Mouse (Mus musculus): Measurements from ENCODE around the gene P3h4. TPM values are rescaled to one million over a fixed set of nuclear protein-coding genes. Genes with fewer than 3 reads are reported as not detected.
A peak's percentile ranks its signal among the peaks of the same experiment; 100 is the strongest.

P3h4 gene
- polyA plus RNA-seq (2015; fragmentation: Nextera tagmentation; extraction: Ambion mirVana), result 17.0 and 17.2 TPM in 2 replicates

GRCm38 (mm10) chr11:100414021-100414913 lies at the start of gene P3h4:
Gene P3h4, minus strand, starts transcription at chr11:100414836.
- no peaks in the 10 kb centered on the region for H3K9me3 ChIP-seq (ENCODE audit: control insufficient read depth)
- peak within 1 kb of the TSS; percentile 50 for H3K9ac ChIP-seq (ENCODE audit: low read depth, low read length)
- 2% methylated on average over 90 of the region's 93 CpGs for WGBS
- peaks cover 4% of the 10 kb centered on the region; the same call in 1 of the 2 replicates for H3K36me3 ChIP-seq (ENCODE audit: control insufficient read depth, insufficient read depth)
- H3K4me1 ChIP-seq (replicated peaks; ENCODE audit: control insufficient read depth, insufficient read depth, low read length), result peaks cover 6% of the 10 kb centered on the region; the same call in 1 of the 2 replicates
- TF ChIP-seq CTCF (IDR thresholded peaks at IDR 0.05; ENCODE audit: low read depth), result peak; percentile 91
- H3K4me3 ChIP-seq (ENCODE audit: low read depth, low read length), result peak within 1 kb of the TSS; percentile 54
- H3K27me3 ChIP-seq (replicated peaks; ENCODE audit: control insufficient read depth, insufficient read depth, low read length), result no peaks in the 10 kb centered on the region
- ATAC-seq, result peak; percentile 78
- peak within 1 kb of the TSS; percentile 69 for H3K27ac ChIP-seq (ENCODE audit: low read depth, low read length)
- H3K4me2 ChIP-seq (replicated peaks; ENCODE audit: low read depth), result peak within 1 kb of the TSS; percentile 74

GRCm38 (mm10) chr11:100462699-100463098 lies 48.1 kb upstream of the P3h4 start:
- Histone ChIP-seq H3K36me3 (ENCODE audit: control insufficient read depth, insufficient read depth) (peaks cover 19% of the 10 kb centered on the region), H3K9ac (ENCODE audit: low read depth, low read length) (no peak overlapping the region), H3K4me2 (replicated peaks; ENCODE audit: low read depth) (no peak overlapping the region), H3K9me3 (ENCODE audit: control insufficient read depth) (no peaks in the 10 kb centered on the region), H3K4me1 (replicated peaks; ENCODE audit: control insufficient read depth, insufficient read depth, low read length) (no peaks in the 10 kb centered on the region), H3K4me3 (ENCODE audit: low read depth, low read length) (no peak overlapping the region), H3K27ac (ENCODE audit: low read depth, low read length) (no peak overlapping the region), H3K27me3 (replicated peaks; ENCODE audit: control insufficient read depth, insufficient read depth, low read length) (no peaks in the 10 kb centered on the region)
- TF ChIP-seq CTCF (IDR thresholded peaks at IDR 0.05; ENCODE audit: low read depth), result no peak
- no peak for ATAC-seq
- WGBS, result 90% methylated on average over 10 of the region's 10 CpGs

GRCm38 (mm10) chr11:100457711-100458110 lies 43.1 kb upstream of the P3h4 start:
- Histone ChIP-seq H3K4me2 (replicated peaks; ENCODE audit: low read depth) (no peak overlapping the region), H3K27ac (ENCODE audit: low read depth, low read length) (no peak overlapping the region), H3K27me3 (replicated peaks; ENCODE audit: control insufficient read depth, insufficient read depth, low read length) (no peaks in the 10 kb centered on the region), H3K4me1 (replicated peaks; ENCODE audit: control insufficient read depth, insufficient read depth, low read length) (no peaks in the 10 kb centered on the region), H3K9ac (ENCODE audit: low read depth, low read length) (no peak overlapping the region), H3K4me3 (ENCODE audit: low read depth, low read length) (no peak overlapping the region), H3K36me3 (ENCODE audit: control insufficient read depth, insufficient read depth) (peaks cover 12% of the 10 kb centered on the region; the same call in 1 of the 2 replicates), H3K9me3 (ENCODE audit: control insufficient read depth) (no peaks in the 10 kb centered on the region)
- TF ChIP-seq CTCF (IDR thresholded peaks at IDR 0.05; ENCODE audit: low read depth), result no peak
- no peak for ATAC-seq
- 51% methylated on average over 5 of the region's 5 CpGs for WGBS

- no peak for ATAC-seq
- no peaks in the 10 kb centered on the region for H3K4me1 ChIP-seq (replicated peaks; ENCODE audit: control insufficient read depth, insufficient read depth, low read length)
- no peak overlapping the region for H3K4me3 ChIP-seq (ENCODE audit: low read depth, low read length)
- no peaks in the 10 kb centered on the region for H3K9me3 ChIP-seq (ENCODE audit: control insufficient read depth)
- H3K27me3 ChIP-seq (replicated peaks; ENCODE audit: control insufficient read depth, insufficient read depth, low read length), result no peaks in the 10 kb centered on the region
- 51% methylated on average over 4 of the region's 4 CpGs for WGBS
- H3K4me2 ChIP-seq (replicated peaks; ENCODE audit: low read depth), result no peak overlapping the region
- no peak overlapping the region for H3K27ac ChIP-seq (ENCODE audit: low read depth, low read length)
- peaks cover 10% of the 10 kb centered on the region; the same call in 1 of the 2 replicates for H3K36me3 ChIP-seq (ENCODE audit: control insufficient read depth, insufficient read depth)
- no peak overlapping the region for H3K9ac ChIP-seq (ENCODE audit: low read depth, low read length)
- no peak for TF ChIP-seq CTCF (IDR thresholded peaks at IDR 0.05; ENCODE audit: low read depth)
Measured at GRCm38 (mm10) chr11:100457247-100457646, 42.6 kb upstream of the P3h4 start.

- H3K27me3 ChIP-seq (replicated peaks; ENCODE audit: control insufficient read depth, insufficient read depth, low read length), result no peaks in the 10 kb centered on the region
- no peak for ATAC-seq
- H3K4me1 ChIP-seq (replicated peaks; ENCODE audit: control insufficient read depth, insufficient read depth, low read length), result 0 out of 2 replicates have a peak, but pooled peaks cover 6% of the 10 kb centered on the region
- WGBS, result 84% methylated on average over 6 of the region's 6 CpGs
- no peaks in the 10 kb centered on the region for H3K9me3 ChIP-seq (ENCODE audit: control insufficient read depth)
- H3K36me3 ChIP-seq (ENCODE audit: control insufficient read depth, insufficient read depth), result no peaks in the 10 kb centered on the region
- no peak overlapping the region for H3K4me2 ChIP-seq (replicated peaks; ENCODE audit: low read depth)
- H3K27ac ChIP-seq (ENCODE audit: low read depth, low read length), result no peak overlapping the region
- H3K4me3 ChIP-seq (ENCODE audit: low read depth, low read length), result no peak overlapping the region
- TF ChIP-seq CTCF (IDR thresholded peaks at IDR 0.05; ENCODE audit: low read depth), result no peak
- no peak overlapping the region for H3K9ac ChIP-seq (ENCODE audit: low read depth, low read length)
Measured at GRCm38 (mm10) chr11:100442625-100443024, 28.0 kb upstream of the P3h4 start.

GRCm38 (mm10) chr11:100441797-100442196 lies 27.2 kb upstream of the P3h4 start, which contains the start of the genes Nt5c3b and Klhl10:
Gene Nt5c3b, minus strand, starts transcription at chr11:100441808.
Gene Klhl10, plus strand, starts transcription at chr11:100441917.
- Histone ChIP-seq H3K27me3 (replicated peaks; ENCODE audit: control insufficient read depth, insufficient read depth, low read length) (no peaks in the 10 kb centered on the region), H3K27ac (ENCODE audit: low read depth, low read length) (no peak within 1 kb of the TSS), H3K36me3 (ENCODE audit: control insufficient read depth, insufficient read depth) (0 out of 2 replicates have a peak, but pooled peaks cover 3% of the 10 kb centered on the region), H3K4me3 (ENCODE audit: low read depth, low read length) (peak within 1 kb of the TSS; percentile 61), H3K9me3 (ENCODE audit: control insufficient read depth) (no peaks in the 10 kb centered on the region), H3K9ac (ENCODE audit: low read depth, low read length) (peak within 1 kb of the TSS; percentile 71), H3K4me1 (replicated peaks; ENCODE audit: control insufficient read depth, insufficient read depth, low read length) (0 out of 2 replicates have a peak, but pooled peaks cover 6% of the 10 kb centered on the region), H3K4me2 (replicated peaks; ENCODE audit: low read depth) (peak within 1 kb of the TSS; percentile 98)
- ATAC-seq, result no peak
- 92% methylated on average over 8 of the region's 8 CpGs for WGBS
- TF ChIP-seq CTCF (IDR thresholded peaks at IDR 0.05; ENCODE audit: low read depth), result no peak
